Mouse (Mus musculus) brain, embryonic 14.5 days (tissue): ENCODE measurements around the gene Wdr72.

Experiments used
- CTCF ChIP-seq: fragments of 200-500 bp; IDR thresholded peaks from 2 replicates; pipeline ENCODE4 v1.5.1; 2012; ENCODE audit warnings: inconsistent platforms, mild to moderate bottlenecking, moderate library complexity, borderline replicate concordance; ENCODE audit not compliant: insufficient read depth, insufficient read length; ENCODE audit errors: extremely low read depth
- POLR2A ChIP-seq: fragments of 200-500 bp; IDR thresholded peaks from 2 replicates; pipeline ENCODE4 v1.6.1; 2012; ENCODE audit warnings: mild to moderate bottlenecking, inconsistent platforms, borderline replicate concordance; ENCODE audit not compliant: poor library complexity, insufficient read depth, insufficient read length, severe bottlenecking; ENCODE audit errors: extremely low read depth

- TF ChIP-seq CTCF = no peak
- TF ChIP-seq POLR2A = no peak
Observed at GRCm38 (mm10) chr9:74325981-74326380, 215.8 kb downstream of the Wdr72 start.
